Mouse (Mus musculus) cerebellum, postnatal 14 days (tissue): ENCODE results near the gene Ahdc1.

Experiments
- DNase-seq, 2 experiments: peaks; one replicate each; pipeline ENCODE4 v3.0.0; 2021; ENCODE audit warnings: mixed read lengths in 2 of 2

Ahdc1 gene

DNA sequence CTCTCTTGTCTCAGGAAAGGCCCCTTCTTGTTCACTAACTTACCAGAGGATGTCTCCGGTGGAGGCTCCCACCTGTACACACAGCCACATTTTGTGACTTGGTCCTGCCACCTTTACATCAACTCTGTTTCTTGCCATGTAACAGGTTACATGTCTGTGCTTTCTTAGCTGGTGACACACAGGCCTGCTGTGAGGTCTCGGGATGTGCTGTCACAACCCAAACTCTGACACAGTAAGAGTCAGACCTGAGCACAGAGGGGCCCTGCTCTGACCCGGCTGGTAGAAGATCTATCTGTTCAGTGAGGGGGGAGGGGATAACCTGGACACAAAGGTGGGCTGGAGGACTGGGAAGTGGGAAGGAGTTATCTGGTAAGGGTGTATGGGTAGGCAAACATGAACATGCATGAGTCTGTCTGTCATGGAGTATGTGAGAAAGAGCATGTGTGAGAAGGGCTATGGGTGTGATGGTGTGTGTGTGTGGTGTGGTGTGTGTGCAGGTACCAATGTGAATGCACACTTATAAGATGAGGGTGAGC is 7.3 kb downstream of the Ahdc1 start:
- DNase-seq = no peak

DNA sequence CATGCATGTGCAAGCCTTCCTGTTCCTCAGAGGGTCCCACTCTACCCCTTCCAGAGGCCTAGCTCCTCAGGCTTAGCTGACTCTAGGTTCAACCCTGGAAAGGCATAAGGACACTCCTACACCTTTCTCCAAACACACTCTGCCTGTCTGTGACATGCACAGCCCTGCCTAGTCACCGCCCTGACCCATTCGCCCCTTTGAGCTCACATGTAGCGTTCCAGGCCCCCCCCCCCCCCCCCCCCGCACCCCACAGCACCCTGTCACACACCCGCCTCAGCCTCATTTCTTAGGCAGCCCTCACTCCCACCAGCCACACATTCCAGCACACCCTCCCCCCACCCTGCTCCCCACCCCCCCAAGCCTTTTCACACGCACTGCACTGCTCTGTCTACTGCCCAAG is 9.7 kb downstream of the Ahdc1 start:
- DNase-seq = no peak

DNA sequence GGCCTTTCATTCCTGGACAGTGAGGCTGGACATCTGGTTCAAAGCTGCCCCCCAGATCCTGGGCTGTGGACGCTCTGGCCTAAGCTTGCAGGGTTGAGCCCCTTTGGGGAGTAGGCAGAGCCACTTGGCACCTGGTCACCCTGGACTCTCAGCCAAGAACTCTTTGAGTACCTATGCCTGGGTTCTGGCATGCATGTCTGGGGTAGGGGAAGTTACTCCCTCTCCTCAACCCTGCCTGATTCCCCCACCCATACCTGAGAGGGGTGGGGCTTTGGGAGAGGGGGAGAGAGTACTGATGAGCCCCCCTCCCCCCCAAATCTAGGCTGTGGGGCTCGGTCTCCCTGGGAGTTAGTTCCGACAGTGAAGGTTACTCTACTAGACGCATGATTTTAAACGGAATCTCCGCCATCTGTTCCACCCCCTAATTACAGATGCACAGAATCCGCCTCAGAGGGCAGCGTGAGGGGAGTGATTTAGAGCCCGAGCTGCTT is 10.2 kb downstream of the Ahdc1 start:
- DNase-seq = peak; percentile 61 to 71

DNA sequence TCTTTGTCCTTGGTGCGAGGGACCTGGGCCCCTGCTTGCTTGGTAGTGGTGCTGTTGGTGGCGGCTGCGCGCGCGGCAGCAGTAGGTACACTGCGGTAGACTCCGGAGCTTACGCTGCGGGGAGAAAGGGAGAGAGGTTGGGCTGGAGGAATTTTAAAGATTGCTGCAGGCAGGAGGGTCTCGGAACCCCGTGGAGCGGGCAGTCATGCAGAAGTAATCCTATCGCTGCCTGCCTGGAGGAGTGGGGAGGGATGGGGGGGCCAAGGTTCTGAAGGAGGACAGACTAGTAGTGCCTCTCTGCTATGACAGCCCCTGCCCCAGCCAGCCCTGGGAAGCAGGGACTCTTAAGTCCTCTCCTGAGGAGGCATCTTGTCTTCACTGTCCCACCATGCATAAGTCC is 11.2 kb downstream of the Ahdc1 start:
- peak; percentile 60 to 61 for DNase-seq

DNA sequence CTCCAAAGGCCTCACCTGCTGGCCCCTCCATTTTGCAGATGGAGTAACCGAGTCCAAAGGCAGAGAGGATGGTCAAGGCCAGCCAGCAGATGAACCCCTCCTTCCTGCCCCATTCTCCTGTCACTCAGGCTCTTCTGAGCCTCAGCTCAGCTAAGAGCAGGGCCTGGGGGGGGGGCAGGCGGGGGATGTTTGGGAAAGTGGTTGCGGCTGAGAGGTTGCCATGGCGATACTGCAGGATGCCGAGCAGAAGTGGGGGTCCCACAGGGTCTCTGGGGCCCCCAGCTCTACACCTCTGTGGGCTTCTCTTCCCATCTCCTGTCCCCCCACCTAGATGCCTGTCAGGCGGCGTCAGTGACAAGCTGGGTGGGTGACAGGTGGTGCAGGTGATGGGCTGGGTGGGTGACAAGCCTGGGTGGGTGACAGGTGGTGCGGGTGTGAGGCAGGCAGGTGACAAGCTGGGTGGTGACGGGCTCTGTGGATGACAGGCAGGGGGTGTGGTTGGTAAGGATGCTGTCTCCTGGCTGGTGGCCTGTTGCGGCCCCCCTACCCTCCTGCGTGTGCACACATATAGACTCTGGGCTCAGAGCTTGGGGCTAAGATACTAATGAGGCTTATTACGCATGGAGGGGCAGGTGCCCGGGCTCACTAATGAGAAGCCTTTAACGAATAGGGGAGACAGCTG is 12.0 kb downstream of the Ahdc1 start:
- DNase-seq = peak in 1 of 2 experiments; percentile 55

DNA sequence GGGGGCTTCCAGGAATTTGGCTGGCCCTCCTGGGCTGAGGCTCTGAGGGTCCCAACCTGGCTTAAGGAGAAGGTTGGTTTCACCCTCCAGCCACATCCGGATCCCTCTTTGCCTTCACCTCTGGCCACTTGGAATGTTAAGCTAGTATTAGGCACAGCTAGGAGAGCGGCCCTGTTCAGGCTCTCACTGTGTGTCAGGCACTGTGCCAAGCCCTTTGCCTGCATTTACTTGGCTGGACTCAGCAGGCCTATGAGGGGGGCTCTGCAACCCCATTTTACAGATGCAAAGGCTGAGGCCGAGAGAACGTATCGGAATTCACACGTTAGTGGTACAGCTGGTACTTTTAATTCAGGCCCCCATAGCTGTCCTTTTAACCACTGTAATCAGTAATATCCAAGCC is 12.6 kb downstream of the Ahdc1 start:
- peak in 1 of 2 experiments; percentile 63 for DNase-seq

DNA sequence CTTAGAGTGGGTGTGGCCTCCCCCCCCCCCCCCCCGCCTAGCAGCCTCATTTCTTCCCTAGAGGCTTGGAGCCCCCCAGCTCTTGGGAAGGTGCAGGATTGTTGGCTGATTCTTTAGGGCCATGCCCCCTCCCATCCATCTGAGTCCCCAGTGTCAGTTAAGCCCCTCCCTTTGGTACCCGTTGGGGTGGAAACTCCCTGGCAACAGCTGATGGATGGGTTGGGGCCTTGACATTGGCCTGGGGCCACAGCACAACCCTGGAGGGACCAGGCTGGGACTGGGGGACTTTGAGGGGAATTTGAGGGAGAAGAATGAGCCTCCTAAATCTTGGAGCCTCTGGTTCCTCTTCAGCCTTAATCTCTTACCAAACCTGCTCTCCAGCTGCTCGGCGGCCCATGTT is 13.3 kb downstream of the Ahdc1 start:
- DNase-seq = peak in 1 of 2 experiments; percentile 29

DNA sequence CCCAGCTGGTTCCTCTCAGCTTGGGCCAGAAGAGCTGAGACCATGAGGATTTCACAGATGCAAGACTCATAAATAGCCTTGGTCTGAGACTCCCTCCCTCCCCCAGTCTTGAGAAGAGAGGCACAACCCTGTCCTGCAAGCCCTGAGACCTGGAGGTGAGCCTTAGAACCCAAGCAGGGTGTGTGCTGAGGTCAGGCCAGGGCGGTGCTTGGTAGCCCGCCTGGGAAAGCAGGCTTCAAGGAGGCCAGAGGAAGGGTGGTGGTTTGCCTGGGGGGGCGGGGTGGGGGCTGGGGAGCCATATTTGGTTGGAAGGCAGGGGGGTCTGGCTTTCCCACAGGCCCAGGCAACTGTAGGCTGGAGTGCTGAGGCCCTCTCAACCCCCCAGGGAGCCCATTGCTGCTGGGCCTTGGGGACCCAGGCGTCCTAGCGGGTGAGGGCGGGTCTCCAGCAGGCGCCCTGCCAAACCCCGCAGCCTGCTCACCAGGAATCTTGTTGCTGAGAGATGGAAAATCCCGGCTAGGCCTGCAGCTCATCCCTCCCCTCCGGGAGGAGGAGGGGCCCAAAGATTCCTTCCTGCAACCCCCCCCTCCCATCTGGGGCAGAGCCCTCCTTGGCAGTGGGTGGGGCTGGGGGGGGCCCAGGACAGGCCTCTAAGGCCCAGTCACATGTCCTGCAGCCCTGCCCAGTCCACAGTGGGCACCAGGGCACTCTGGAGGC is 14.1 kb downstream of the Ahdc1 start:
- DNase-seq = peak; percentile 36 to 52

DNA sequence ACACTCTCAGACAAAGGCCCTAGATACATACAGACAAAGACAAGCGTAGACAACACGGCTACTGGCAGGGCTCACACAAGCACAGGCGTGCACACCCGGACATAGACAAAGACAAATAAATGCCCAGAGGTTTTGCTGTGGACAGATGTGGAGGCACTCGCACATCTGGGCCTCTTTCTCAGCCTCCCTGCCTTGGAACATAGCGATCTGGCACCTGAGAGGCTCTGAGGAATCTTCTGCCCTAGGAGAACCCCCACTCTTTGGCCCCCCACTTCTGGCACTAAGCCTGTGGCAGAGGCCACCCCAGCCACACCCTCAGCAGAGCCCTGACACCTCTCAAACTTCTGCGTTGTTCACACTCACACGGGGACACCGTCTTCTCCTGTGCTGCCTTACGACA is 15.2 kb downstream of the Ahdc1 start:
- no peak for DNase-seq

DNA sequence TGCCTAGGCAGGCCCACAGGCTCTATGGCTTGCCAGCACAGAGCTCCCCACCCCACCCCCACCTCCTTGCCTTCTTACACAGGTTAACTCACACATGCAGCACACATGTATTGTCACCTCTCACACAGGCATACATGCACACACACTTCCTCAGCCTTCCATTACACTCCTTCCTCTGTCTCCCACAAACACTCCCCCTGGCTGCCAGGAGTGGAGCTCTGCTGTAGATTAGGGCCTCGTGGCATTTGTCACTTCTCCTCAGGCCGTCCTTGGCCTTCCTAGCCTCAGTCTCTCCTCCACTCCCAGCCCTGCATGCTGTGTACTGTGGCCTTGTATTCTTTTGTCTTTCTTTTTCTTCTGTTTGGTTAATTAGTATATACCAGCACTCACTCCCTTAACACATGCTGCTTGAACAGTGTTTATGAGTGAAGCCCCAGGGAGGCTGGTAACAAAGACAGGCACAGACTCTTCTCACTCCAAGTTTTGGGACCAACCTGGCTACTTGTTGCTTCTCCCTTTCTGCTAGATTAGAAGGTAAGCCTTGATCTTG is 15.8 kb downstream of the Ahdc1 start:
- no peak for DNase-seq

DNA sequence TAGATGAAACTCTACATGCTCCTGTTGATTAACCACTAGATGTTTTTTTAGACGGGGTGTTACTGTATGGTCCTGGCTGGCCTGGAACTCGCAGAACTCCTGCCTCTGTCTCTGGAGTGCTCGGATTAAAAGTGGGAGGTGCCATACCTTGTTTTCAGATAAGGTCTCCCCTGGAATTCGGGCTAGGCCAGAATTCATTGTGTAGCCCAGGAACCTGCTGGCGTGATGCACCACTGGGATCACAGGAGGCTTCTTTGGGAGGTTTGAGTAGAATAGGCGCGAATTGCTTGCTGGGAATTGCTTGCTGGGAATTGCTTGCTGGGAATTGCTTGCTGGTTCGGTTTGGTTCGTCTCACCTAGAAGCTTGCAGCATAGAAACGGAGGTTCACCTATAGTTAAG is 16.7 kb downstream of the Ahdc1 start:
- no peak for DNase-seq

DNA sequence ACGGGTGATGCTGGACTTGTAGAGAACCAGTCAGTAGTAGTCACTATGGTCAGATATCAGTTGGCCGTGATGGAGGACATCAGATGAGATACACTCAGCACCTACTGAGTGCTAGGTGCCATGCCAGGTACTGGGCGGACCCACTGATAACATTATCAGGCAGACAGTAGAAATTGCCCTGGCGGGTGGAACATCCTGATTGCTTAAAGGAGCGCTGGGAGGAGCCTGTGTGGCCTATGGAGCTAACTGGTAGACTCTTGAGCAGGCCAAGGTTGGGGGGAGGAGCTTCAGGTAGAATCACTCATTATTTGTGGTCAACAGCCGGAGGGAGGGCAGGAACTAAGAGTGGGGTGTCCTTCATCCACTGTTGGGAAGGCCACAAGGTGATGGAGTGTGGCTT is 17.1 kb downstream of the Ahdc1 start:
- DNase-seq = no peak

DNA sequence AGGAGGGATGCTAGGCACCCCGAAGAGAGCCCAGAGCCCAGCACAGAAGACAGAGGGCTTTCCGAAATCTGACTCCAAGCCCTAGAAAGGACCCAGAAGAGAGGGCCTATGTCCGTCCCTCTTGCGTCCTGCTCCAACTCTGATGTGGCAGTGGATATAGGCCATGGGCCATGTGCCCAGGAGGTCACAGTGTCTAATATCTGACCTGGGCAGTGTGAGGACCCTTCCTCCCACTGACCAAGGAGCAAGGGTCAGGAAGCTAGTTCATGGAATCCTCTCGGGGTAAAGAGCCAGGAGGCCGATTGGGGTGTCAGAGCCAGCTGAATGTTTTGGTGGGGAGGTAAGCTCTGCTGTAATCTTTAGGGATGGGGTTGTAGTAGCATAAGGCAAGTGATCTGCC is 17.8 kb downstream of the Ahdc1 start:
- no peak for DNase-seq

DNA sequence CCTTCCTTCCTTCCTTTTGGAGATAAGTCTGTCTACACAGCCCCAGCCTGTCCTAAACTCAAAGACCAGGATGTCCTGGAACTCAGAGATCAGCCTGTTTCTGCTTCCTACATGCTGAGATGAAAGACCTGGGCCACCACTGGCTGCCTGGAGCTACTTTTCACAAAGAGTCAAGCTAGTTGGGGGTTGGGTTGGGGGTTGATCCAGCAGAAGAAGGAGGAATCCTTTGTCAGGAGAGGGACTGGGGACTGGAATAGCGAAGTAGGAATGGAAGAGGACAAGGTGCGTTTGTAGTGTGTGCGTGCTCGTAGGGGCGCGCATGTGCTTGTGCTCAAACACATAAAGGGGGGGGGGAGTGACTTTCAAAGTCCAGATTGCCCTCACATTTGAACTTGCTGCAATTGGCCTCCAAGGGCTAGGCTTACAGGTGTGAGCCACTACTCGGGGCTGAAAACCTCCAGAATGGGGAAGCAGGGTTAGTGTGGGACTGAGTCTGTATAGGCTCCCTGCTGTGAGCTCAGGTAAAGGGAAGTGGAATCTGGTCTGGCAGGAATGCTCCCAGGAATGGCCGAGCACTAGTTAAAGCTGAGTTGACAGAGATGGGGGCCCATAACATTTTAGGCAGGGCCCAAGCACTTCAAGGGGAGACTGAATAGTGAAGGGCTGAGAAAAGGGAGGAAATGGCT is 21.5 kb downstream of the Ahdc1 start:
- no peak for DNase-seq

DNA sequence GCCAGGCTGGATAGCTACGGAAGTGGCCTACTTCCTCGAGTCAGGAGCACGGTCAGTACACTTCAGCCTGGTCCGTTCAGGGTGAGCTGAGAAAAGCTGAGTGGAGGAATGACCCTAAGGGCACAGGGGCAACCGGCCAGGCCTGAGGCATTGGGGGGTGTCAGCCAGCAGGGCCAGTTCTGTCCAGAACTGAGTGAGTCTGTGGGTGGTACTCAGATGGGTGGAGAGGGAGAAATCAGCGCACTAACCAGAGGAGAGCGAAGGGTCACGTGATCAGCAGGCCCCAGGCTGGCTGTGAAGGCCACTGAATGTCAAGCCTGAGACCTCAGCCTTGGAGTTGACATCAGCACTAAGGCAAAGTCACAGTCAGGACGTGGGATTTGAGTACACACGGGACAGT is 23.4 kb downstream of the Ahdc1 start:
- no peak for DNase-seq

DNA sequence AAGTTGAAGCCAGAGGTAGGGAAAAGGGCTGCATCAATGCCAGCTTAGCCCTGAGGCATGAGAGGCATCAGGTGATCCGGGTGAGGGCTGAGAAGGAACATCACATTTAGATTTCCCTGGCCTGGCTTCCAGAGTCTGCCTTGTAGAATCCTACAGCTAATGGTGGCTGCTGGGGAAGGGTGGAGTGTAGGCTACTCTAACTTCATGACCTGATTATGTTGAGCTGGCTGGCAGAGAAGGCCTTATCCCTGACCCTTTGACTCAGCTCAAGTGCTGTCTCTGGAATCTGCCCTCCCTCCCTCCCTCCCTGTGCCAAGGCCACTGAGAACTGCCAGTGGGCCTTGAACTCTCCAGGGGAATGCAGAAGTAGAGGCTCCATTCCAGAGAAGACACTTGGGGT is 24.4 kb downstream of the Ahdc1 start:
- no peak for DNase-seq

DNA sequence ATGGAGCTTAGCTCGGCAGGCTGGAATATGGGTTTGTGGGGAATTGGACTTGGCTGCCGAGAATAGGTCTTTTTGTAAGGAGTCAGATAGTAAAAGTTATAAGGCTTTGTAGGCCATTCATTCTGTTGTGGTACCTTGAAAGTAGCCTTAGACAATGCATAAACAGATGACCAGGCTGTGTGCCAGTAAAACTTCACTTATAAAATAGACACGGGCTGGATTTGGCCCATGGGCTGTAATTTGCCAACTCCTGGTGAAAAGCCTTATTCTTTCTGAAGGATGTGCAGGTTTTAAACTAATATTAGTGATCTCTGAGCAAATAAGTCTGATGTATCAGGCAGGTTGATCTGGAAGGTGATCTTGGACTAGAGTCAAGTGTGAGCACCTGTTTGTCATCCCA is 24.9 kb downstream of the Ahdc1 start:
- DNase-seq = no peak

DNA sequence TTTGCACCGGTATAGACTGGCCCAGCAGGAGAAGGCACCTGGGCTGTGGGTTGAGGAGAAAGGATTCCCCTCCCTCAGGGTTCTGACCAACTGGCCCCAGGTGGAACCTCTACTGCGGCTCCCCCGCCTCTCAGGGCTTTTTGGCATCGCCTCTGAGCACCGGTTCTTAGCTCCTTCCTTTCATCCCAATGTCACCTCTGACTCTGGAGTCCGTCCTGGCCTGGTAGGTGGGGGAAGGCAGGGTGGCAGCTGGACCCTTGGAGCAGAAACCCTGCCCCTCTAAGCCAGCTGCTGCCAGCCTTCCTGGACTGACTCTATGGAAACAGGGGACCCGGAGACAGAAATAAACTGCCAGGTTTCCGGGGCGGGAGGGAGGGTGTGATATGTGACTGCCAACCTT is 26.2 kb downstream of the Ahdc1 start:
- DNase-seq = no peak

DNA sequence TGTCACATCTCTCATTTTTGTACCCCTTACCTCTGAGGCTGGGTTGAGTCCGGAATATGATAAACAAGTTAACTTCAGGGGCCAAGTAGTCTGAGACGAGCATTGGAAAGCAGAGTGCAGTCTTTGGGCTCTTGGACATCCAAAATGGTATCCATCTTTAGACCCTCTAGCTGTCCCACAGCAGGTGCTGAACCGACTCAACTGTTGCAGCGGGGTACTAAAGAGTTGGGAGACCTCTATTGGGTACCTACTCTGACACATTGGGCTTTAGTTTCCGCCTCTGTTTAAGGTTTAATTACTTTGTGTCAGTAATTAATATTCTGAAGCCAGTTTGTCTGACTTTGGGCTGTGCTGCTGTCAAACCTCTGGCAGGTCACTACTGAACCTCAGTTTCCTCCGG is 26.7 kb downstream of the Ahdc1 start:
- no peak for DNase-seq

DNA sequence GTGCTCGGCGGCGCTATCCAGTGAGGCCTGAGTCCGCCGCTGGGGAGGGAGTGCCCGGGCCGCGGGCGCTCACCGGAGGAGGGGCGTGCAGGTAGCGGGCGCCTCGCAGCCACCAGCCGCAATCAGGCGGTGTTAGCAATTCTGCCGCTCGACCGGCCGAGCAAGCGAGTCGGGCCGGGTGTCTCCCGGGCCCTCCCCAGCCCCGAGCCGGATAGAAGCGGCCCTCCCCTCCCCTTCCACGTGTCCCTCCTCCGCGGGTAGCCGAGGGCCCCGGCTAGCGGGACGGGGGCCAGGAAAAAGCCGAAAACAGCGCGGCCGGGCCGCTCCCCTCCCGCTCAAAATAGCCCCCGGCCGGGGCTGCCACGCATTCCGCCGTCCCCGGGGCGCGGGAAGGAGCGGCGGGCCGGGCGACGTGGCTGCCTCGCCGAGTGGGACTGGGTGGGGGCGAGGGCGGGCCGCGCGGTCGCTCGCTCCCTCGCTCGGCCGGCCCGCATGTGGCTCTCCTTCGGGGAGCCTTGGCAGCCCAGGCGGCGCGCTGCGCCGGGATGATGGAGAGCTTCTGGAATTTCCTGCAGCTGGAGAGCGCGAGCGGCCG is 27.6 kb downstream of the Ahdc1 start:
- DNase-seq = no peak

DNA sequence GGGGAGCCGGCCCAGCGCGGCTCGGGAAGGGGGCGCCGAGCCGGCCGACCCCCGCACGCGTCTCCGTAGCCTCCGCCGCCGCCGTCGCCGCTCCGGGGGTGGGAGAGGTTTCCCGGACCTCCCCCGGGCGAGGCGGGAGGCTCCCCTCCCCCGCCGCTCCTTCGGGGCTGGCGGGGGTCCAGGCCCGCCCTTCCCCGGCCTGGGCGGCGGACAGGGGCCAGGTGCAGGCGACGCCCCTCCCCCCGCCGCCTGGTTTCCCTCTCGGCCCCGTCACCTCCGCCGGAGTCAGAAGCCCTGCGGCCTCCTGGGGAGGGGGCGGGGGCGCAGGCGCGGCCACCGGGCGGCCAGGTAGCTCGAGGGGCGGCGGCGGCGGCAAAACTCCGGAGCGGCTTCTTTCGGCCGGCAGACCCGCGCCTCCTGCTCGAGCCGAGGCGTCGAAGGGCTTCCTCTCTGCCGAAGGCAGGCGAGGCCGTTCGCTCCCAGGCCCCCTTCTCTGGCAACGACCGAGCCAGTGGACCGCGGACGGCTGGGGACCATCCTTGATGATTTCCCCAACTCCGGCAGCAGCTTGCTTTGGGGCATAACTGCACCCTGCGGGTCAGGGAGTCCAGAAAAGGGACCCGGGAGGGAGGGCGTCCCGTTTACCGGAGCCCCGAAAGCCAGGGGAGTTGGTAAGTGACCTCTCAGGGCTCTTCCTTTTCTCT is 28.2 kb downstream of the Ahdc1 start:
- DNase-seq = peak in 1 of 2 experiments; percentile 56

DNA sequence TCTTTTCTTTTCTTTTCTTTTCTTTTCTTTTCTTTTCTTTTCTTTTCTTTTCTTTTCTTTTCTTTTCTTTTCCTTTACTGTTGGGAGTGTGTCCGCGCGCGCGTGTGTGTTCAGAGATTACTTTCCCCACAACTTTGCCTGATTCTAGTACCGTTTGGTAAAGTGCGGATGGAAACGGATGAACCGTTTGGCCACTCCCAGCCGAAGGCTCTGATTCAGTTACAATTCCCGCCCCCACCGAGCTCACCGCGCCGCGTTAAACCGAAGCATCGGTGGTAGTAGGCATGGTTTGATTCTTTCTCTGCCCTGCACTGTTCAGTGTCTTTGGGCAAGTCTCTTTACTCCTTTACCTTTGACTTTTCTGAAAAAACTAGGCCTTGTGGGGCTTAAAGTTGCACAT is 28.8 kb downstream of the Ahdc1 start:
- no peak for DNase-seq
